Mouse (Mus musculus) stomach, embryonic 16.5 days (tissue): ENCODE results near the gene Fbxw11. TPM values are rescaled to one million over a fixed set of nuclear protein-coding genes. Genes with fewer than 3 reads are reported as not detected.

ENCODE experiments used
- ATAC-seq: fragments of 200-750 bp; cut with Nextera tagmentation; 2 replicates; pipeline ENCODE4 v1.8.0; 2017; ENCODE audit warnings: moderate number of reproducible peaks, moderate TSS enrichment; ENCODE audit not compliant: insufficient read depth, low FRiP score
- H3K27ac ChIP-seq: fragments of 300-500 bp; sonication (generic); 2 replicates; pipeline ENCODE4 v1.5.1; 2014; ENCODE audit warnings: low read length
- H3K27me3 ChIP-seq: fragments of 300-500 bp; sonication (generic); 2 replicates; pipeline ENCODE4 v1.6.1; 2014; ENCODE audit warnings: low read length, control low read depth, mixed read lengths; ENCODE audit not compliant: control insufficient read depth, insufficient read depth
- H3K36me3 ChIP-seq: fragments of 300-500 bp; sonication (generic); 2 replicates; pipeline ENCODE4 v1.6.1; 2014; ENCODE audit warnings: low read length; ENCODE audit not compliant: control insufficient read depth, insufficient read depth
- H3K4me1 ChIP-seq: fragments of 300-500 bp; sonication (generic); 2 replicates; pipeline ENCODE4 v1.6.1; 2014; ENCODE audit warnings: low read length, control low read depth, mixed read lengths; ENCODE audit not compliant: control insufficient read depth, insufficient read depth
- H3K4me2 ChIP-seq: fragments of 300-500 bp; sonication (generic); 2 replicates; pipeline ENCODE4 v1.6.1; 2014; ENCODE audit warnings: low read depth, low read length, mixed read lengths
- H3K4me3 ChIP-seq: fragments of 300-500 bp; sonication (generic); replicated peaks from 2 replicates; pipeline ENCODE4 v1.5.1; 2014; ENCODE audit warnings: mild to moderate bottlenecking, low read length
- H3K9ac ChIP-seq: fragments of 300-500 bp; sonication (generic); 2 replicates; pipeline ENCODE4 v1.6.1; 2014; ENCODE audit warnings: low read length
- H3K9me3 ChIP-seq: fragments of 300-500 bp; sonication (generic); replicated peaks from 2 replicates; pipeline ENCODE4 v1.6.1; 2016; ENCODE audit warnings: low read length, control low read depth; ENCODE audit not compliant: control insufficient read depth
- WGBS: fragments of 180-500 bp; shearing (Covaris S2); extraction: QIAGEN DNeasy Blood & Tissue Kit; methylation state at CpG from one replicate; pipeline ENCODE4 v1.1.7; 2014; 5-methylcytosine and 5-hydroxymethylcytosine counted together
- polyA plus RNA-seq: library from polyadenylated mRNA; unstranded; fragments of >200 nt; fragmentation: Nextera tagmentation; extraction: Ambion mirVana; gene quantifications from 2 replicates; pipeline ENCODE4 v1.2.1, GENCODE M21; 2015

Gene Fbxw11
- polyA plus RNA-seq, 1 experiment from 2014 or later, result 65.0 TPM

- H3K4me2 ChIP-seq, result no peak overlapping the region
- no peak overlapping the region for H3K4me3 ChIP-seq
- H3K9me3 ChIP-seq, result no peaks in the 10 kb centered on the region
- H3K4me1 ChIP-seq, result peaks cover 16% of the 10 kb centered on the region; the same call in 1 of the 2 replicates
- H3K27ac ChIP-seq, result no peak overlapping the region
- no peaks in the 10 kb centered on the region for H3K27me3 ChIP-seq
- H3K36me3 ChIP-seq, result no peaks in the 10 kb centered on the region; the same call in 1 of the 2 replicates
- no peak for ATAC-seq
- no peak overlapping the region for H3K9ac ChIP-seq
- 74% methylated on average over 2 of the region's 2 CpGs for WGBS
Measured at GRCm38 (mm10) chr11:32647265-32647664, 4.7 kb downstream of the Fbxw11 start.

GRCm38 (mm10) chr11:32650236-32650749 lies 7.8 kb downstream of the Fbxw11 start:
- H3K9me3 ChIP-seq, result no peaks in the 10 kb centered on the region
- no peaks in the 10 kb centered on the region; the same call in 1 of the 2 replicates for H3K36me3 ChIP-seq
- H3K4me2 ChIP-seq, result no peak overlapping the region
- H3K4me3 ChIP-seq, result no peak overlapping the region
- H3K27ac ChIP-seq, result peak overlapping the region; percentile 72
- ATAC-seq, result no peak
- no peak overlapping the region for H3K9ac ChIP-seq
- no peaks in the 10 kb centered on the region for H3K27me3 ChIP-seq
- H3K4me1 ChIP-seq, result 0 out of 2 replicates have a peak, but pooled peaks cover 10% of the 10 kb centered on the region

- Histone ChIP-seq H3K9ac (no peak overlapping the region), H3K36me3 (no peaks in the 10 kb centered on the region; the same call in 1 of the 2 replicates), H3K4me2 (no peak overlapping the region), H3K27me3 (no peaks in the 10 kb centered on the region), H3K4me3 (no peak overlapping the region), H3K9me3 (no peaks in the 10 kb centered on the region), H3K4me1 (0 out of 2 replicates have a peak, but pooled peaks cover 10% of the 10 kb centered on the region), H3K27ac (peak overlapping the region; percentile 72)
- ATAC-seq, result no peak
- WGBS, result 73% methylated on average over 7 of the region's 7 CpGs
Measured at GRCm38 (mm10) chr11:32650893-32651590, 8.5 kb downstream of the Fbxw11 start.

GRCm38 (mm10) chr11:32651723-32652122 lies 9.2 kb downstream of the Fbxw11 start:
- no peaks in the 10 kb centered on the region for H3K27me3 ChIP-seq
- H3K27ac ChIP-seq, result no peak overlapping the region
- H3K9ac ChIP-seq, result no peak overlapping the region
- no peak overlapping the region for H3K4me3 ChIP-seq
- no peaks in the 10 kb centered on the region; the same call in 1 of the 2 replicates for H3K36me3 ChIP-seq
- no peaks in the 10 kb centered on the region for H3K9me3 ChIP-seq
- 0 out of 2 replicates have a peak, but pooled peaks cover 10% of the 10 kb centered on the region for H3K4me1 ChIP-seq
- H3K4me2 ChIP-seq, result no peak overlapping the region
- no peak for ATAC-seq
- WGBS, result 74% methylated on average over 1 of the region's 1 CpGs

GRCm38 (mm10) chr11:32662082-32662656 lies 19.6 kb downstream of the Fbxw11 start:
- no peak for ATAC-seq
- Histone ChIP-seq H3K9ac (no peak overlapping the region), H3K4me2 (no peak overlapping the region), H3K27me3 (no peaks in the 10 kb centered on the region), H3K27ac (no peak overlapping the region), H3K36me3 (no peaks in the 10 kb centered on the region), H3K4me1 (no peaks in the 10 kb centered on the region; the same call in 1 of the 2 replicates), H3K4me3 (no peak overlapping the region), H3K9me3 (no peaks in the 10 kb centered on the region)
- WGBS, result 80% methylated on average over 1 of the region's 1 CpGs

GRCm38 (mm10) chr11:32665639-32666038 lies 23.1 kb downstream of the Fbxw11 start:
- no peak for ATAC-seq
- H3K27ac ChIP-seq, result no peak overlapping the region
- no peaks in the 10 kb centered on the region for H3K36me3 ChIP-seq
- no peak overlapping the region for H3K4me2 ChIP-seq
- no peak overlapping the region for H3K4me3 ChIP-seq
- H3K27me3 ChIP-seq, result no peaks in the 10 kb centered on the region
- H3K9me3 ChIP-seq, result no peaks in the 10 kb centered on the region
- H3K4me1 ChIP-seq, result no peaks in the 10 kb centered on the region; the same call in 1 of the 2 replicates
- H3K9ac ChIP-seq, result no peak overlapping the region
- WGBS, result 88% methylated on average over 3 of the region's 3 CpGs

- H3K36me3 ChIP-seq, result no peaks in the 10 kb centered on the region
- ATAC-seq, result no peak
- H3K4me2 ChIP-seq, result no peak overlapping the region
- H3K9me3 ChIP-seq, result no peaks in the 10 kb centered on the region
- no peak overlapping the region for H3K4me3 ChIP-seq
- no peak overlapping the region for H3K9ac ChIP-seq
- no peak overlapping the region for H3K27ac ChIP-seq
- no peaks in the 10 kb centered on the region for H3K27me3 ChIP-seq
- no peaks in the 10 kb centered on the region; the same call in 1 of the 2 replicates for H3K4me1 ChIP-seq
Measured at GRCm38 (mm10) chr11:32666983-32667382, 24.5 kb downstream of the Fbxw11 start.

- no peak overlapping the region for H3K27ac ChIP-seq
- H3K9me3 ChIP-seq, result no peaks in the 10 kb centered on the region
- H3K9ac ChIP-seq, result no peak overlapping the region
- 74% methylated on average over 4 of the region's 4 CpGs for WGBS
- H3K4me1 ChIP-seq, result no peaks in the 10 kb centered on the region
- H3K36me3 ChIP-seq, result no peaks in the 10 kb centered on the region
- no peak overlapping the region for H3K4me3 ChIP-seq
- no peak overlapping the region for H3K4me2 ChIP-seq
- ATAC-seq, result no peak
- H3K27me3 ChIP-seq, result no peaks in the 10 kb centered on the region
Measured at GRCm38 (mm10) chr11:32671480-32671879, 29.0 kb downstream of the Fbxw11 start.

GRCm38 (mm10) chr11:32676777-32677176 lies 34.3 kb downstream of the Fbxw11 start:
- WGBS, result 57% methylated on average over 3 of the region's 3 CpGs
- peaks cover 36% of the 10 kb centered on the region for H3K4me1 ChIP-seq
- no peak overlapping the region for H3K27ac ChIP-seq
- H3K9ac ChIP-seq, result no peak overlapping the region
- no peaks in the 10 kb centered on the region for H3K27me3 ChIP-seq
- H3K4me2 ChIP-seq, result no peak overlapping the region
- no peak for ATAC-seq
- no peaks in the 10 kb centered on the region for H3K9me3 ChIP-seq
- no peak overlapping the region for H3K4me3 ChIP-seq
- no peaks in the 10 kb centered on the region for H3K36me3 ChIP-seq
